Mouse (Mus musculus): ENCODE measurements at regions not wholly inside any gene's neighbourhood (a gene's known extent, or its start where the extent isn't known, plus 50 kb on each side); places are given as distances from the start of the nearest gene placed in this dataset.

GRCm38 (mm10) chr10:98720256-98721005, 193.8 kb upstream of the Atp2b1 start:
- no peaks in the 10 kb centered on the region for H3K27me3 ChIP-seq
- no peak overlapping the region for H3K4me3 ChIP-seq (replicated peaks)
- H3K9ac ChIP-seq (replicated peaks): no peak overlapping the region
- H3K27ac ChIP-seq: no peak overlapping the region
- H3K4me1 ChIP-seq (replicated peaks): no peaks in the 10 kb centered on the region
- no peak overlapping the region for H3K4me2 ChIP-seq (replicated peaks)
- no peak for ATAC-seq
- 33% methylated on average over 6 of the region's 6 CpGs for WGBS
- H3K9me3 ChIP-seq: no peaks in the 10 kb centered on the region
- no peaks in the 10 kb centered on the region for H3K36me3 ChIP-seq

GRCm38 (mm10) chr10:98725110-98725509, 189.1 kb upstream of the Atp2b1 start:
- Histone ChIP-seq H3K27ac (no peak overlapping the region), H3K4me3 (replicated peaks) (no peak overlapping the region), H3K27me3 (no peaks in the 10 kb centered on the region), H3K9ac (replicated peaks) (no peak overlapping the region), H3K4me2 (replicated peaks) (no peak overlapping the region), H3K9me3 (no peaks in the 10 kb centered on the region), H3K36me3 (no peaks in the 10 kb centered on the region), H3K4me1 (replicated peaks) (no peaks in the 10 kb centered on the region)
- WGBS: 89% methylated on average over 5 of the region's 5 CpGs
- no peak for ATAC-seq

GRCm38 (mm10) chr10:98727130-98727529, 187.1 kb upstream of the Atp2b1 start:
- no peaks in the 10 kb centered on the region for H3K9me3 ChIP-seq
- H3K9ac ChIP-seq (replicated peaks): no peak overlapping the region
- H3K27ac ChIP-seq: no peak overlapping the region
- H3K4me1 ChIP-seq (replicated peaks): no peaks in the 10 kb centered on the region
- no peak overlapping the region for H3K4me3 ChIP-seq (replicated peaks)
- no peak overlapping the region for H3K4me2 ChIP-seq (replicated peaks)
- no peaks in the 10 kb centered on the region for H3K36me3 ChIP-seq
- ATAC-seq: no peak
- 88% methylated on average over 4 of the region's 4 CpGs for WGBS
- H3K27me3 ChIP-seq: no peaks in the 10 kb centered on the region

GRCm38 (mm10) chr10:98728396-98729030, 185.7 kb upstream of the Atp2b1 start:
- 95% methylated on average over 5 of the region's 5 CpGs for WGBS
- ATAC-seq: no peak
- no peak overlapping the region for H3K4me2 ChIP-seq (replicated peaks)

GRCm38 (mm10) chr10:98733950-98734585, 180.1 kb upstream of the Atp2b1 start:
- H3K4me3 ChIP-seq (replicated peaks): no peak overlapping the region
- no peak for ATAC-seq
- no peaks in the 10 kb centered on the region for H3K4me1 ChIP-seq (replicated peaks)
- H3K36me3 ChIP-seq: no peaks in the 10 kb centered on the region
- H3K9ac ChIP-seq (replicated peaks): no peak overlapping the region
- H3K27me3 ChIP-seq: no peaks in the 10 kb centered on the region
- H3K4me2 ChIP-seq (replicated peaks): no peak overlapping the region
- no peak overlapping the region for H3K27ac ChIP-seq
- WGBS: 91% methylated on average over 7 of the region's 7 CpGs
- H3K9me3 ChIP-seq: no peaks in the 10 kb centered on the region

More at GRCm38 (mm10) chr10:98728396-98729030, 185.7 kb upstream of the Atp2b1 start:
- Histone ChIP-seq H3K27me3 (no peaks in the 10 kb centered on the region), H3K4me3 (replicated peaks) (no peak overlapping the region), H3K4me1 (replicated peaks) (no peaks in the 10 kb centered on the region), H3K9me3 (no peaks in the 10 kb centered on the region), H3K27ac (no peak overlapping the region), H3K36me3 (no peaks in the 10 kb centered on the region), H3K9ac (replicated peaks) (no peak overlapping the region)

- no peaks in the 10 kb centered on the region for H3K36me3 ChIP-seq
- no peaks in the 10 kb centered on the region for H3K4me1 ChIP-seq (replicated peaks)
- no peak overlapping the region for H3K4me2 ChIP-seq (replicated peaks)
- no peaks in the 10 kb centered on the region for H3K27me3 ChIP-seq
- H3K9ac ChIP-seq (replicated peaks): no peak overlapping the region
- 88% methylated on average over 7 of the region's 7 CpGs for WGBS
- no peaks in the 10 kb centered on the region for H3K9me3 ChIP-seq
- no peak for ATAC-seq
- no peak overlapping the region for H3K4me3 ChIP-seq (replicated peaks)
- H3K27ac ChIP-seq: no peak overlapping the region
Observed at GRCm38 (mm10) chr10:98740507-98741147, 173.6 kb upstream of the Atp2b1 start.

GRCm38 (mm10) chr10:98741398-98741797, 172.8 kb upstream of the Atp2b1 start:
- Histone ChIP-seq H3K36me3 (no peaks in the 10 kb centered on the region), H3K9me3 (no peaks in the 10 kb centered on the region), H3K9ac (replicated peaks) (no peak overlapping the region), H3K27ac (no peak overlapping the region), H3K27me3 (no peaks in the 10 kb centered on the region), H3K4me1 (replicated peaks) (no peaks in the 10 kb centered on the region), H3K4me2 (replicated peaks) (no peak overlapping the region), H3K4me3 (replicated peaks) (no peak overlapping the region)
- 77% methylated on average over 5 of the region's 5 CpGs for WGBS
- ATAC-seq: no peak

GRCm38 (mm10) chr10:98742822-98743605, 171.2 kb upstream of the Atp2b1 start:
- Histone ChIP-seq H3K4me2 (replicated peaks) (no peak overlapping the region), H3K27ac (no peak overlapping the region), H3K4me3 (replicated peaks) (no peak overlapping the region), H3K9ac (replicated peaks) (no peak overlapping the region), H3K9me3 (no peaks in the 10 kb centered on the region), H3K36me3 (no peaks in the 10 kb centered on the region), H3K4me1 (replicated peaks) (no peaks in the 10 kb centered on the region), H3K27me3 (no peaks in the 10 kb centered on the region)
- 86% methylated on average over 16 of the region's 16 CpGs for WGBS
- ATAC-seq: no peak

- 33% methylated on average over 6 of the region's 6 CpGs for WGBS
- no peaks in the 10 kb centered on the region for H3K27me3 ChIP-seq
- no peaks in the 10 kb centered on the region for H3K9me3 ChIP-seq
- H3K4me2 ChIP-seq (replicated peaks): no peak overlapping the region
- no peak overlapping the region for H3K4me3 ChIP-seq (replicated peaks)
- ATAC-seq: no peak
- H3K9ac ChIP-seq (replicated peaks): no peak overlapping the region
- peaks cover 5% of the 10 kb centered on the region for H3K4me1 ChIP-seq (replicated peaks)
- H3K36me3 ChIP-seq: no peaks in the 10 kb centered on the region
- no peak overlapping the region for H3K27ac ChIP-seq
Observed at GRCm38 (mm10) chr10:98744246-98744645, 170.0 kb upstream of the Atp2b1 start.

GRCm38 (mm10) chr10:98744662-98745061, 169.5 kb upstream of the Atp2b1 start:
- Histone ChIP-seq H3K9me3 (no peaks in the 10 kb centered on the region), H3K36me3 (no peaks in the 10 kb centered on the region), H3K4me3 (replicated peaks) (no peak overlapping the region), H3K27ac (no peak overlapping the region), H3K9ac (replicated peaks) (no peak overlapping the region), H3K4me2 (replicated peaks) (no peak overlapping the region), H3K4me1 (replicated peaks) (peaks cover 6% of the 10 kb centered on the region), H3K27me3 (no peaks in the 10 kb centered on the region)
- WGBS: 40% methylated on average over 6 of the region's 6 CpGs
- no peak for ATAC-seq

GRCm38 (mm10) chr10:98745409-98745808, 168.8 kb upstream of the Atp2b1 start:
- Histone ChIP-seq H3K9ac (replicated peaks) (no peak overlapping the region), H3K4me3 (replicated peaks) (no peak overlapping the region), H3K9me3 (no peaks in the 10 kb centered on the region), H3K27ac (no peak overlapping the region), H3K4me2 (replicated peaks) (no peak overlapping the region), H3K36me3 (no peaks in the 10 kb centered on the region), H3K27me3 (no peaks in the 10 kb centered on the region), H3K4me1 (replicated peaks) (peaks cover 6% of the 10 kb centered on the region)
- ATAC-seq: no peak
- WGBS: 81% methylated on average over 2 of the region's 2 CpGs

All from midbrain, embryonic 13.5 days (tissue).